Mouse (Mus musculus): ENCODE results near the gene Gm21887.
"Not testable (repeated sequence)": the region's sequence is repeated elsewhere in the genome, so short reads cannot be mapped to it uniquely, and the experiment has no call there.

The Gm21887 gene

GRCm38 (mm10) chrX:170010581-170011528, 1.4 kb downstream of the Gm21887 start:
- in situ Hi-C loops (cut with MboI, MseI), result not testable (repeated sequence)

- in situ Hi-C loops (cut with MboI, MseI), result not testable (repeated sequence)
These were observed 2.0 kb downstream of the Gm21887 start for GRCm38 (mm10) chrX:170011529-170011879.

- in situ Hi-C loops (cut with MboI, MseI), result not testable (repeated sequence)
These were observed 4.0 kb downstream of the Gm21887 start for GRCm38 (mm10) chrX:170013421-170013820.

GRCm38 (mm10) chrX:170014038-170014437, 4.6 kb downstream of the Gm21887 start:
- in situ Hi-C loops (cut with MboI, MseI), result not testable (repeated sequence)

- in situ Hi-C loops (cut with MboI, MseI), result not testable (repeated sequence)
These were observed 6.4 kb downstream of the Gm21887 start for GRCm38 (mm10) chrX:170015883-170016282.

GRCm38 (mm10) chrX:170017333-170018245, 8.1 kb downstream of the Gm21887 start:
- in situ Hi-C loops (cut with MboI, MseI), result not testable (repeated sequence)

- in situ Hi-C loops (cut with MboI, MseI), result not testable (repeated sequence)
These were observed 9.2 kb downstream of the Gm21887 start for GRCm38 (mm10) chrX:170018571-170019218.

GRCm38 (mm10) chrX:170019219-170019953, 9.9 kb downstream of the Gm21887 start:
- in situ Hi-C loops (cut with MboI, MseI), result not testable (repeated sequence)

- in situ Hi-C loops (cut with MboI, MseI), result loop anchor here (10.0 kb wide), 1 partner anchor 45 kb away; no protein-coding TSS in a partner anchor
These were observed 10.7 kb downstream of the Gm21887 start for GRCm38 (mm10) chrX:170019954-170020689.

GRCm38 (mm10) chrX:170020690-170021050, 11.2 kb downstream of the Gm21887 start:
- in situ Hi-C loops (cut with MboI, MseI), result loop anchor here (10.0 kb wide), 1 partner anchor 46 kb away; no protein-coding TSS in a partner anchor

- in situ Hi-C loops (cut with MboI, MseI), result loop anchor here (10.0 kb wide), 1 partner anchor 46 kb away; no protein-coding TSS in a partner anchor
These were observed 11.7 kb downstream of the Gm21887 start for GRCm38 (mm10) chrX:170021205-170021604.

- in situ Hi-C loops (cut with MboI, MseI), result loop anchor here (10.0 kb wide), 1 partner anchor 47 kb away; no protein-coding TSS in a partner anchor
These were observed 12.4 kb downstream of the Gm21887 start for GRCm38 (mm10) chrX:170021750-170022461.

Measured in T-helper 17 cell (primary cell).